Mouse (Mus musculus) megakaryocyte-erythroid progenitor cell, adult 5-6 weeks (primary cell): ENCODE data around the gene Zbtb45. TPM values are rescaled to one million over a fixed set of nuclear protein-coding genes. Genes with fewer than 3 reads are reported as not detected.
A peak's percentile ranks its signal among the peaks of the same experiment; 100 is the strongest.

Experiments used
- ATAC-seq: replicated peaks from 2 replicates; pipeline ENCODE4 v1.8.0; 2016; ENCODE audit warnings: mild to moderate bottlenecking, inconsistent platforms; ENCODE audit not compliant: severe bottlenecking, poor library complexity, low FRiP score, low TSS enrichment
- total RNA-seq, 2 experiments: library from RNA; stranded (forward) in 1 of 2; stranded (reverse) in 1 of 2; fragments of 200-1000, 215-1000 nt in 1 of 2; fragments of >200 nt in 1 of 2; fragmentation: Nextera tagmentation in 1 of 2; gene quantifications; 2 replicates each; pipeline ENCODE4 v1.2.3; 2014 to 2017

The Zbtb45 gene
- total RNA-seq, 2 experiments from 2014 or later, result 9.2 to 14.0 TPM

DNA sequence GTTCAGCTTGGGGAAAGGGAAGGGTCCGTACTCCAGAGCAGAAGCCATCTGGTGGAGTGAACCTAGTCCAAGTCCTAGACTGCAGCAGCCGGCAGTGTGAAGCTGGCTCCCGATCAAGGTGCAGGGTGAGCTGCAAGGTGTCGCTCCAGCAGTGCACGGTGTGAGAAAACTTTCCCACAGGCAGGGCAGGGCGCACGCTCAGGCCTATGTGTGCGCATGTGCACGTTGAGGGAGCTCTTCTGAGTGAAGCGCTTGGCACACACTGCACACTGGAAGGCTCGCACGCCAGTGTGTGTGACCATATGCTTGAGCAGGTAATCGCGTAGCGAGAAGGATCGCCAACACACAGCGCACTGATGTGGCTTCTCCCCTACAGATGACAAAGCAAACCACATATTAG, 3.8 kb downstream of the Zbtb45 start:
- ATAC-seq, result no peak

DNA sequence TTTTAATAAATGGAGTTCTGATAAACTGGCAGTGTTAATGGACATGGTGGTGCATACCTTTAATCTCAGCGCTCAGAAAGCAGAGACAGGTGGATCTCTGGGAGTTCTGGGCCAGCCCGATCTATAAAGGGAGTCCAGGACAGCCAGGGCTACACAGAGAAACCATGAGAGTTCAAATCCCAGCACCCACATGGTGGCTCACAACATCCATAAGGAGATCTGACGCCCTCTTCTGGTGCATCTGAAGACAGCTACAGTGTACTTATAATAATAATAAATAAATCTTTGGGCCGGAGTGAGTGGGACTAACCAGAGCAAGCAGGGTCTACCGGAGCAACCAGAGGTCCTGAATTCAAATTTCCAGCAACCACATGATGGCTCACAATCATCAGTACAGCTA, 6.5 kb downstream of the Zbtb45 start:
- ATAC-seq, result no peak

- no peak for ATAC-seq
Observed at GRCm38 (mm10) chr7:13001584-13001983, 8.2 kb downstream of the Zbtb45 start.

DNA sequence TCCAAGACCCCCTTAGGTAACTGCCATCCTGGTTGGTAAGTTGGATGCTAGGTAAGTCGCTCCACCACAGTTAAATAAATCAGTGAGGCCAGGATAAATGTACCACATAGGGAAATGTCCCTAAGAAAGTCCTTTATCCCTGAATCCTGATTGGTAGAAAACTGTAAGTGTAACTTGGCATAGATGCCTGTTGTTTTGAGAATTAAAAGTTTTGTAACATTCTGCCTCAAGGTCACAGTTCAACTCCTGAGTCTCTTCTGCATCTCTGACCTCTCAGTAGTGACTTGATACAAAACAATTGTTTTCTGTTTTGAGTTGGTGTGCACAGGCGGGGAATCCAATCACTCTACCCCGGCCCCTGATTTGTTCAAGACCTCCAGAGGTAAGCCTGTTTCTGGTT, 11.0 kb downstream of the Zbtb45 start, which contains the start of gene Trim28:
Gene Trim28 (plus strand): TSS at position 264 of the 400 bp plus-strand sequence.
- no peak for ATAC-seq

DNA sequence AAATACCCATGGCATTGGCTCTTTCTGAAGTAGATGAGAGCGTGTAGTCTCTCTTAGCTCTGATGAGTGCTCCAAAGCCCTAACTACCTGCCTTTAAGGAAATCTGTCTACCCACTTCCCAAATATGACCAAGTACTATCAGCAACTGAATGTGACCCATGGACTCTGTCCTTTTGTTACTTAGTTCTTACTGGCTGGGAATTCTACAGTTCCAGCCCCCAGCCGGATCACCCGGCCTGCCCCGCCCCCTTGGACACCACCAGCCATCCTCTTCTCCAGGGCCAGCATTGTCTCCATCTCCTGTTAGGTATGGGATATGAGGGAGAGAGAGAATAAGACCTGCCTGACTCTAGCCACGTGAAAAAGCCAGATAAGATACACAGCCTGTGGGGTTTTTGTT, 11.8 kb downstream of the Zbtb45 start, which contains the start of gene Slc27a5:
Gene Slc27a5 (minus strand): TSS at position 140 of the 400 bp plus-strand sequence.
- ATAC-seq, result no peak

- no peak for ATAC-seq
Observed at GRCm38 (mm10) chr7:12997230-12997629, 12.6 kb downstream of the Zbtb45 start.

- no peak for ATAC-seq
Observed at GRCm38 (mm10) chr7:12995862-12996261, 14.0 kb downstream of the Zbtb45 start.

DNA sequence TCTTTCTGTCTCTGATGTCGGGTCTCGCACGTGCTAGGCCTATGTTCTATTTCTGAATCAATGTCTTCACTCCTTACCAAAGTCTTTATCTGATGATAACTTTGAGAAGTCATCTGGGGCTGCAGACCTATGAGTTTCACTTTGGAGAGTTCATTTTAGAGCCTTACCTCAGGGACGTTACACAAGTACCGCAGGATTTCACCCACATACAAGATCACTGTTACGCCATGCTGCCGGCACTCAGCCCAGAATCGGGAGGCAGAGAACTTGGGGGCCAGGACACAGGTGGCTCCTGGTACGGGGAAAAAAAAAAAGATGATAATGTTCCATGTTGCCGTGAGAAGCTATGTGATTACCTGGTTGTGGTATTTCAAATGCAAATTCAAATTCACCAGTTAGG, 16.7 kb downstream of the Zbtb45 start:
- no peak for ATAC-seq

DNA sequence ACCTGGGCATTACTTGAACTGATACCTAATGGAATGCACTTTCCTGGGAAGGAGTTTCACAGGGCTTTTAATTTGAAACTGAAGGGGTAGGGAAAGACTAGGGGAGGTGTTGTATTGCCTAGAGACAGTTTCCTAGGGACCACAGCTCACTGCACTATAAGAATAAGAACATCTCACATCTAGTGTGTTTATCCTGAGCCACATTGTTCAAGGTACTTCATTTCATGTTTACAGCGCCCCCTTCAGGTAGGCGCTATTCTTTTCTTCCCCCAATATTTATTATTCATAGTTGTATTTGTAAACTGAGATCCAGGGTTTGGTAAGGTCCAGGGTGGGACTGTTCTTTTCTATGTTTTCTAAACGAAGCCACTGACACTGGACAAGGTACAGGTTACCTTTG, 17.6 kb downstream of the Zbtb45 start:
- peak; percentile 69 for ATAC-seq

DNA sequence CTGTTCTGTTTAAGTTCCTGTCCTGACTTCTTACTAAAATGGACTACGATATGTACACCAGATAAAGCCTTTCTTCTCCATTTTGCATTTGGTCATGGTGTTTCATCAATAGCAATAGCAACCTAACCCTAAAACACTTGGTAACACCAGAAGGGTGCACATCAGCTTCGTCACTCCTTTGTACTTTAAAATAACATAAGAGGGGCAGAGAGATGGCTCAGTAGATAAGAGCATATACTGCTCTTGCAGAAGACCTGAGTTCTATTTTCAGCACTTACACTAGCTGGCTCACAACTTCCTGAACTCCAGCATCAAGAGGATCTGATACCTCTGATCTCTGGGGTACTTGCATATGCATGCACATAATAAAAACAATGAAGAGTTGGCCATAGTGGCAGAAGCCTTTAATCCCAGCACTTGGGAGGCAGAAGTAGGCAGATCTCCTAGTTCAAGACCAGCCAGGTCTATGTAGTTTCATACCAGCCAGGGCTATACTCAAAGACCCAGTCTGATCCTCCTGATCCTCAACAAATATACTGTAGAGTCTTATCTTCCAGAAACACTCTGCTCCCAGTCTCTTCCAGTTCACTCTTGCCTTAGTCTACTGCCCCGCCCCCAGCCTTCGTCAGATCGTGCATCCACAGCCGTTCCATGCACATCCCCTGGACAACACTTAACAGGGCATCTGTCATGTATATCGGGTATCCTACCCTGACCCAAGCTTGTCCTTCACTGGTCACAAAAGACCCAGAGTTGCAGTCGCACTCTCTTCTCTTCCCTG, 22.2 kb downstream of the Zbtb45 start:
- peak; percentile 49 for ATAC-seq

DNA sequence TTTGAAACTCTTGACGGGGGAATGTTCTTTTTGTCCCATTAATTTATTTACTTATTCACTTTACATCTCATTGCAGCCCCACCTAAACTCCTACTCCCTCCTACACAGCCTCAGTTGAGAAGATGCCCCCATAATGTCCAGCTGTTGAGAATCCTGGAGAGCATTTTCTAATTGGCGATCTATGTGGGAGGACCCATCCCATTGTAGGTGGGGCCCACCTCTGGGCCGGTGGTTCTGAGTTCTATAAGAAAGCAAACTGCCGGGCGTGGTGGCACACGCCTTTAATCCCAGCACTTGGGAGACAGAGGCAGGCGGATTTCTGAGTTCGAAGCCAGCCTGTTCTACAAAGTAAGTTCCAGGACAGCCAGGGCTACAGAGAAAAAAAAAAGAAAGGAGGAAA, 22.9 kb downstream of the Zbtb45 start:
- no peak for ATAC-seq

GRCm38 (mm10) chr7:12985724-12986123, 24.1 kb downstream of the Zbtb45 start:
- peak; percentile 38; the same call in 1 of the 2 replicates for ATAC-seq

DNA sequence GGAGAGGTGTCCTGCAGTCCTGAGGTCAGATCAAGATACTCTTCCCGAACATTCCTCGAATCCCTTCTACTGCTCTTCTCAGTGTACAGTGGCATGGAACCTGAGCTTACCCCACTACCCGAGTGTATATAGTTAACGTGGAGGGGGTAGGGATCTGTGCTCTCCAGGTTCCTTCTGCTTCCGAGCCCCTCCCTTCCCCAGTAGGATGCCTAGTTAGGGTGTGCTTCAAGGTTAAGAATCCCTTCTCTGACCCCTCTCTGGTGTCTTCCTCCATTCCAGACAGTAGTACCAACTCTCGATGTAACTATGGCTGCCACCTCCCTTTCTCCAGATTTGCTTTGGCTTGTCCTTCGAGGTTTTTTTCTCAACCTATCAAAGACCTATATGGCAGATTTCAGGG, 29.5 kb downstream of the Zbtb45 start:
- no peak for ATAC-seq

DNA sequence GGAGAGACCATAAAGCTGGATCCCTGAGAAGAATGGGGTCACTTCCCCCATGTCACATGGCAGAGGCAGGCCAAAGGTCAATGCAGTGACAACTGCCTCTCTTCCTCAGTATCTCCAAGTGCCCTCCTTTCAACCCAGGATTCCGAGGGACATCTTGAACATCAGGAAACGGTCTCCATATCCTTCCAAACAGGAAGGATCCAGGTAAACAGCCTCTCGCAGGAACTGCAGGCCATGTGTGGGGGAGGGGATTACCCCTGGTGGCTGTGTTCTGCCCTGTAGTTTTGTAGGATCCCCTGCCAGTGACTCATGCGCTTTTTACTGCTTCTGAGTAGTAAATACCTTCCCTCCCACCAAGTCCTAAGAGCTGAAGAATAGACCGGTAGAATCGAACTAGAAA, 30.1 kb downstream of the Zbtb45 start:
- no peak for ATAC-seq

GRCm38 (mm10) chr7:12978931-12979722, 30.7 kb downstream of the Zbtb45 start:
- no peak for ATAC-seq

DNA sequence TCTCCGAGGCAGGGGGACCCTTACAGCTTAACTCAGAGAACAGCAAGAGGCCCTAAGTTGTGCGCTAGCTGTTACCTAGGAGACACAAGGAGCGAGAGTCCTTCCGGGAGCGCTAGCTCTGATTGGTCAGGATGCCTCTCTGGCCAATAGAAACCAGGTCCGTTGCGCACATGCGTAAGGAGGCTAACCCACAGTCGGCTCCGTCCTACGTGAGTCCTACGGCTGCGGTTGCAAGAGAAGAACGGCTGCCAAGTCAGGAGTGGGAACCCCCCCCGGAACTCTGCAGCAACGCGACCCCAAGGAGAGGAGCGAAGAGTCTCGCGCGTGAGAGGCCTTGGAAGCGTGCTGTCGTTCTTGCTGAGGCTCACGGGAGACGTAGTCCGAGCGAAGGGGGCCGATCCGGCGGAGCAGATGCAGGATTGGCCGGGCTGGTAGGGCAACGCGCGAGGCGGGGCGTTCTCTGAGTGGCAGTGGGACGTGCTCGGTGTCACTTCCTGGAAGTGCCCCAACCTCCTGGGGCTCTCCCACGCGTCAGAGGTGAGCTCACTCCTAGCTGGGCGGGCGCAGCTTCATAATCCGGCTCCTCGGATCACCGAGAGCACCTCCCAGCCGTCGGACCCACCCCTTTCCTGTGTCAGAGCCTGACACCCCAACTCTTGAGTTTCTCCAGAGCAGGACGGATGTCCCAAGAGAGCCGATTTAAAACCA, 32.0 kb downstream of the Zbtb45 start, which contains the start of gene Zfp446:
Gene Zfp446 (plus strand): TSS at position 167 of the 708 bp plus-strand sequence.
- ATAC-seq, result peak; percentile 96

DNA sequence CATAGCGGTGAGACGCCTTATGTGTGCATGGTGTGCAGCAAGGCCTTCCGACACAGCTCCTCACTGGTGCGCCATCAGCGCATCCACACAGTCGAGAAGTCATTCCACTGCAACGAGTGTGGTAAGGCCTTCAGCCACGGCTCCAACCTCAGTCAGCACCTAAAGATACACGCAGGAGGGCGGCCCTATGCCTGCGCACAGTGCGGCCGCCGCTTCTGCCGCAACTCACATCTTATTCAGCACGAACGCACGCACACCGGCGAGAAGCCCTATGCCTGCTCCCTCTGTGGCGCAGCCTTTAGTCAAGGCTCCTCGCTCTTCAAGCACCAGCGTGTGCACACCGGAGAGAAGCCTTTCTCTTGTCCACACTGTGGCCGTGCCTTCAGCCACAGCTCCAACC, 38.9 kb downstream of the Zbtb45 start:
- ATAC-seq, result no peak

- ATAC-seq, result peak; percentile 55
Observed at GRCm38 (mm10) chr7:12966104-12966845, 43.6 kb downstream of the Zbtb45 start.

DNA sequence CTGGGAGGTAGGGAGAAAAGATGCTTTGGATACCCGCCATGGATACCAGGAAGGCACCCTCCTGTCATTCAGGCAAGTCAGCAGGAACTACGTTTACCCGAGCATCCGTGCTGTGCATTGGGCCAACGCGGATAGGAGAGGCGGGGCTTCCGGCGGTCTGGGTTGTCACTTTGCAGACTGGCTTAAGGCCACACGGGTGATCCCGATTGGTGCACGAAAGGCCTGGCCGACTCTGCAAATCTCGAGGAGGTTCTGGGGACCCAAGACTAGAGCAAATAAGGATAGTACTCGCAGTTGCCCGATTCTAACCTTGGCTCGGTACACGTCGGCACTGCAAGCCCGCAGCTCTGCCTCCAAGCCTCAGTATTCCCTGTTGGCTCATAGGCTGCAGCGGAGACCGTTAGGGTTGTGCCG, 44.1 kb downstream of the Zbtb45 start, which contains the start of gene Zfp324:
Gene Zfp324 (plus strand): TSS at position 161 of the 414 bp plus-strand sequence.
- ATAC-seq, result peak; percentile 90
